Mouse (Mus musculus): ENCODE data around the gene Phlda1.

DNA sequence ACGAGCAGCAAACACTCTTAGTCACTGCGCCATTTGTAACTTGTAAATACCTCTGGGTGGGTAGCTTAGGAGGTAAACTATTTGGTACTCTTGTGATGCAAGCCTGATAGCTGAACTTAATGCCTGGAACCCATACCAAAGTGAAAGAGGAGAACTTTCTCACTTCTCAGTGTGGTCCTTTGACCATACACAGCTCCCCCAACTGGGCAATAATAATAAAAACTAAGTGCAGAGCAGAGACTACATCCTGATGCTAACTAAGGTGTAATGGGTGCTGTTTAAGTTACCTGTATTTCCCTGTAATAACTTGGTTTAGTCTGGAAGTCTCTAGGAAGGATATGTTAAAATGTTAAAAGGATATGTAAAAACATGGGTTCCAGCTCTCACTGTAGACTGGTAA lies 17.3 kb upstream of the Phlda1 start:
- no peak for TF ChIP-seq CTCF (IDR thresholded peaks at IDR 0.05; ENCODE audit: low read depth, low read length)
- TF ChIP-seq POLR2A (IDR thresholded peaks at IDR 0.05; ENCODE audit: insufficient read depth, low read length): no peak
